Mouse (Mus musculus): Measurements from ENCODE around the gene Gm21994.
"Not testable (repeated sequence)": the region's sequence is repeated elsewhere in the genome, so short reads cannot be mapped to it uniquely, and the experiment has no call there.

DNA sequence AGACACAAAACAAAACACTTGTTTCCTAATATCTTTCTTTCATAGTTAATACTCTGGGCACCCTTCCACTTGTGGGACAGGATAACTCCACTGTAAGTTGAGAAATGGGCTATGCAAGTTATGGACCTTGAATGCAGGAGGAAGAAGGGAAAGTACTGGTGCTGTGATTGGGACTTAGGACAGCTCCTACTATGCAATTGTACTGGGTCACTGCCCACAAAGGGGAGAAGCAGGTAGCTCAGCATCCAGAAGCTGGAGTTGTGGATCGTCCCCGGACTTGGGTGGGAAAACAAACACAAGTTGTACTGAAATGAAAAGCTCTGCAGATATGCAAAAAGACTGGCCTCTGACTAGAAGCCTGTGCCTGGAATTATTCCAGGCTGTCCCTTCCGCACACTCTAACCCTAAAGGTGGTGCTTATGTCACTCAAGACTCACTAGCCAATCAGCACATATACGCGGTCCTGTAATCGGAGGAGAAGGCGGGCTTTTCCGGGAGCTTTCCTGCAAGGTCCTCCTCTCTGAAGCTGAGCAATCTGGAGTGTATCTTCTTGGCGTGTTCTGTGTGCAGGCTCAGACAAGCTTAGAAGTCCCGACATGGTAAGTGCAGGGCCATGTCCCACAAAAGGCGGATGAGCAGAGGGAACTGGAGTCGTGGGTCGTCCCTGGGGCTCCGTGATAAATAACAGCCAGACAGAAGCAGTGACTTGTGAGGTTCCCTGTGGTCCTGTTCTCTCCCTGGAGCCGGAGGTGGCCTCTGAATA is 37.6 kb downstream of the Gm21994 start, which contains the start of gene Zfp937:
- not testable (repeated sequence) for TF ChIP-seq MAX (IDR thresholded peaks at IDR 0.05; ENCODE audit: low read length); RAD21 (IDR thresholded peaks at IDR 0.05; ENCODE audit: low read depth, low read length); USF1 (IDR thresholded peaks at IDR 0.05; ENCODE audit: low read depth, low read length); ZNF384 (IDR thresholded peaks at IDR 0.05; ENCODE audit: low read depth, low read length); ETS1 (conservative IDR thresholded peaks at IDR 0.05; ENCODE audit: low read depth, low read length); CHD2 (IDR thresholded peaks at IDR 0.05; ENCODE audit: low read length); CTCF (conservative IDR thresholded peaks at IDR 0.05 in 1 of 2, IDR thresholded peaks at IDR 0.05 in 1 of 2; ENCODE audit: low read depth in 2 of 2, low read length in 2 of 2); NELFE (IDR thresholded peaks at IDR 0.05; ENCODE audit: low read depth, low read length); NRF1 (IDR thresholded peaks at IDR 0.05; ENCODE audit: low read depth, low read length); UBTF (IDR thresholded peaks at IDR 0.05; ENCODE audit: low read depth, low read length); EP300 (IDR thresholded peaks at IDR 0.05; ENCODE audit: low read length); GABPA (IDR thresholded peaks at IDR 0.05; ENCODE audit: insufficient replicate concordance, low read depth, low read length)
- peak; percentile 41; the same call in 1 of the 2 replicates for TF ChIP-seq POLR2A (IDR thresholded peaks at IDR 0.05; ENCODE audit: low read depth, low read length)

Measured in CH12.LX (cell line).